Mouse (Mus musculus) neural tube, embryonic 11.5 days (tissue): Measurements from ENCODE around the gene Cfb. TPM values are rescaled to one million over a fixed set of nuclear protein-coding genes. Genes with fewer than 3 reads are reported as not detected.

Source experiments
- ATAC-seq: fragments of 200-750 bp; cut with Nextera tagmentation; 2 replicates; pipeline ENCODE4 v1.8.0; 2017; ENCODE audit warnings: moderate number of reproducible peaks, mild to moderate bottlenecking, moderate TSS enrichment, moderate library complexity; ENCODE audit not compliant: insufficient read depth, low FRiP score, low TSS enrichment
- DNase-seq: peaks from one replicate; pipeline ENCODE4 v3.0.0-alpha.2; 2015; ENCODE audit warnings: low spot score
- H3K27ac ChIP-seq: fragments of 300-500 bp; sonication (generic); 2 replicates; pipeline ENCODE4 v1.5.1; 2014; ENCODE audit warnings: low read depth, mild to moderate bottlenecking, low read length
- H3K27me3 ChIP-seq: fragments of 300-500 bp; sonication (generic); 2 replicates; pipeline ENCODE4 v1.6.1; 2014; ENCODE audit warnings: mild to moderate bottlenecking, low read length, mixed read lengths; ENCODE audit not compliant: control insufficient read depth, insufficient read depth
- H3K36me3 ChIP-seq: fragments of 300-500 bp; sonication (generic); 2 replicates; pipeline ENCODE4 v1.6.1; 2014; ENCODE audit warnings: mild to moderate bottlenecking, low read length, moderate library complexity, mixed read lengths; ENCODE audit not compliant: control insufficient read depth, insufficient read depth
- H3K4me1 ChIP-seq: fragments of 300-500 bp; sonication (generic); 2 replicates; pipeline ENCODE4 v1.6.1; 2014; ENCODE audit warnings: low read length, mixed read lengths; ENCODE audit not compliant: control insufficient read depth, insufficient read depth
- H3K4me2 ChIP-seq: fragments of 300-500 bp; sonication (generic); 2 replicates; pipeline ENCODE4 v1.6.1; 2014; ENCODE audit warnings: low read depth, mild to moderate bottlenecking, moderate library complexity
- H3K4me3 ChIP-seq: fragments of 300-500 bp; sonication (generic); 2 replicates; pipeline ENCODE4 v1.5.1; 2014; ENCODE audit warnings: low read depth, low read length
- H3K9ac ChIP-seq: fragments of 300-500 bp; sonication (generic); 2 replicates; pipeline ENCODE4 v1.6.1; 2014; ENCODE audit warnings: mild to moderate bottlenecking, low read length
- H3K9me3 ChIP-seq: fragments of 300-500 bp; sonication (generic); 2 replicates; pipeline ENCODE4 v1.6.1; 2016; ENCODE audit warnings: low read length; ENCODE audit not compliant: control insufficient read depth
- WGBS: fragments of 180-500 bp; shearing (Covaris S2); extraction: QIAGEN DNeasy Blood & Tissue Kit; methylation state at CpG from one replicate; pipeline ENCODE4 v1.1.7; 2014; 5-methylcytosine and 5-hydroxymethylcytosine counted together
- polyA plus RNA-seq: library from polyadenylated mRNA; unstranded; fragments of >200 nt; fragmentation: Nextera tagmentation; extraction: Ambion mirVana; gene quantifications from 2 replicates; pipeline ENCODE4 v1.2.1, GENCODE M21; 2014

The Cfb gene
- polyA plus RNA-seq, 1 experiment from 2014 or later: 2.6 TPM

GRCm38 (mm10) chr17:34898706-34899052, 36.4 kb upstream of the Cfb start:
- Histone ChIP-seq H3K4me1 (peaks cover 16% of the 10 kb centered on the region), H3K9ac (peak overlapping the region; percentile 98), H3K4me3 (peak overlapping the region; percentile 92), H3K9me3 (no peaks in the 10 kb centered on the region), H3K27ac (peak overlapping the region; percentile 95), H3K36me3 (peaks cover 14% of the 10 kb centered on the region), H3K27me3 (no peaks in the 10 kb centered on the region), H3K4me2 (peak overlapping the region; percentile 90)
- WGBS: 0% methylated on average over 5 of the region's 47 CpGs
- ATAC-seq (0 out of 2 replicates have a peak, but pooled peaks have one; percentile 21), DNase-seq (peak; percentile 73)

- Histone ChIP-seq H3K4me3 (peak within 1 kb of the TSS; percentile 92), H3K9ac (peak within 1 kb of the TSS; percentile 98)
Observed at GRCm38 (mm10) chr17:34898160-34898586, 35.9 kb upstream of the Cfb start, which contains the start of the genes C2 and Ehmt2. TSS of gene C2 (minus strand) at chr17:34898265. TSS of gene Ehmt2 (plus strand) at chr17:34898469.

GRCm38 (mm10) chr17:34897373-34898159, 35.2 kb upstream of the Cfb start:
- peak overlapping the region; percentile 98 for H3K9ac ChIP-seq
- whole genome bisulfite sequencing: 24% methylated on average over 10 of the region's 10 CpGs
- H3K4me3 ChIP-seq: peak overlapping the region; percentile 92
- peaks cover 17% of the 10 kb centered on the region for H3K4me1 ChIP-seq
- peak overlapping the region; percentile 90 for H3K4me2 ChIP-seq
- H3K36me3 ChIP-seq: peaks cover 4% of the 10 kb centered on the region; the same call in 1 of the 2 replicates
- ATAC-seq (no peak), DNase-seq (no peak)
- no peaks in the 10 kb centered on the region for H3K27me3 ChIP-seq
- peak overlapping the region; percentile 95 for H3K27ac ChIP-seq
- no peaks in the 10 kb centered on the region for H3K9me3 ChIP-seq

More at GRCm38 (mm10) chr17:34898160-34898586, 35.9 kb upstream of the Cfb start, which contains the start of the genes C2 and Ehmt2:
- no peaks in the 10 kb centered on the region for H3K9me3 ChIP-seq
- peaks cover 17% of the 10 kb centered on the region for H3K4me1 ChIP-seq
- peaks cover 10% of the 10 kb centered on the region for H3K36me3 ChIP-seq
- peak within 1 kb of the TSS; percentile 95 for H3K27ac ChIP-seq
- H3K4me2 ChIP-seq: peak within 1 kb of the TSS; percentile 90
- DNase-seq: peak; percentile 89
- no peaks in the 10 kb centered on the region for H3K27me3 ChIP-seq
- peak; percentile 33 for ATAC-seq
- under 1% methylated on average over 20 of the region's 44 CpGs for WGBS

GRCm38 (mm10) chr17:34896366-34896765, 34.0 kb upstream of the Cfb start:
- Histone ChIP-seq H3K4me3 (no peak overlapping the region), H3K9ac (no peak overlapping the region), H3K4me2 (no peak overlapping the region), H3K27me3 (no peaks in the 10 kb centered on the region), H3K27ac (no peak overlapping the region), H3K36me3 (peaks cover 2% of the 10 kb centered on the region; the same call in 1 of the 2 replicates), H3K4me1 (peaks cover 17% of the 10 kb centered on the region), H3K9me3 (no peaks in the 10 kb centered on the region)
- ATAC-seq: no peak
- DNase-seq: no peak
- 90% methylated on average over 17 of the region's 17 CpGs for WGBS

GRCm38 (mm10) chr17:34895724-34896123, 33.4 kb upstream of the Cfb start:
- H3K27ac ChIP-seq: no peak overlapping the region
- DNase-seq: no peak

GRCm38 (mm10) chr17:34894801-34895530, 32.6 kb upstream of the Cfb start:
- DNase-seq (peak; percentile 45), ATAC-seq (peak; percentile 18)
- H3K4me1 ChIP-seq: peaks cover 15% of the 10 kb centered on the region
- H3K27ac ChIP-seq: peak overlapping the region; percentile 80
- H3K9ac ChIP-seq: peak overlapping the region; percentile 84
- no peaks in the 10 kb centered on the region for H3K9me3 ChIP-seq
- H3K4me2 ChIP-seq: peak overlapping the region; percentile 72
- H3K27me3 ChIP-seq: no peaks in the 10 kb centered on the region
- 12% methylated on average over 36 of the region's 51 CpGs for WGBS
- H3K36me3 ChIP-seq: no peaks in the 10 kb centered on the region
- H3K4me3 ChIP-seq: peak overlapping the region; percentile 83

More at GRCm38 (mm10) chr17:34895724-34896123, 33.4 kb upstream of the Cfb start:
- Histone ChIP-seq H3K27me3 (no peaks in the 10 kb centered on the region), H3K4me1 (peaks cover 17% of the 10 kb centered on the region), H3K9me3 (no peaks in the 10 kb centered on the region), H3K36me3 (no peaks in the 10 kb centered on the region), H3K9ac (peak overlapping the region; percentile 84), H3K4me2 (peak overlapping the region; percentile 72), H3K4me3 (peak overlapping the region; percentile 83)
- 94% methylated on average over 15 of the region's 15 CpGs for WGBS
- ATAC-seq: no peak

GRCm38 (mm10) chr17:34894074-34894597, 31.8 kb upstream of the Cfb start:
- WGBS: under 1% methylated on average over 46 of the region's 51 CpGs
- Histone ChIP-seq H3K4me3 (peak overlapping the region; percentile 83), H3K27me3 (no peaks in the 10 kb centered on the region), H3K9me3 (no peaks in the 10 kb centered on the region), H3K9ac (peak overlapping the region; percentile 84), H3K4me2 (peak overlapping the region; percentile 72), H3K36me3 (no peaks in the 10 kb centered on the region), H3K27ac (peak overlapping the region; percentile 80), H3K4me1 (peaks cover 14% of the 10 kb centered on the region)
- DNase-seq (peak; percentile 96), ATAC-seq (peak; percentile 81)

- DNase-seq (no peak), ATAC-seq (no peak)
- H3K9ac ChIP-seq: 0 out of 2 replicates have a peak overlapping the region, but pooled peaks have one; percentile 5
- H3K4me3 ChIP-seq: peak overlapping the region; percentile 83; the same call in 1 of the 2 replicates
- no peaks in the 10 kb centered on the region for H3K27me3 ChIP-seq
- 0 out of 2 replicates have a peak overlapping the region, but pooled peaks have one; percentile 0 for H3K27ac ChIP-seq
- peaks cover 14% of the 10 kb centered on the region for H3K4me1 ChIP-seq
- WGBS: 70% methylated on average over 12 of the region's 12 CpGs
- H3K36me3 ChIP-seq: no peaks in the 10 kb centered on the region
- no peaks in the 10 kb centered on the region for H3K9me3 ChIP-seq
- no peak overlapping the region; the same call in 1 of the 2 replicates for H3K4me2 ChIP-seq
Observed at GRCm38 (mm10) chr17:34893072-34893824, 30.9 kb upstream of the Cfb start.
